10 mouse cellular contexts compared by ENCODE assay signal in genomic region chr12:94509855-94510254, GRCm38 (mm10).
DNase-seq lines count a peak whose midpoint lies in the region; ATAC-seq lines count a peak whose summit lies in the region.
"Had no signal": no experiment of that assay in that cellular context is flagged by ENCODE, and none has a peak within 500 bp of the region (broad histone marks: within the 10 kb centered on the region; RNA-seq: fewer than 3 reads in every experiment).

No protein-coding gene starts in this region.

- WGBS in kidney, embryonic 14.5 days: 37% methylated on average over 5 of the region's 5 CpGs
- WGBS in kidney, embryonic 16.5 days: 27% methylated on average over 5 of the region's 5 CpGs
- WGBS in hindbrain, embryonic 13.5 days: 33% methylated on average over 5 of the region's 5 CpGs

- DNase-seq in kidney, adult 8-10 months: peak; percentile 1 to 5
- peak; percentile 0 to 31 for DNase-seq in urinary bladder, postnatal 36 days (ENCODE audit: low spot score in 2 of 2)
- DNase-seq in urinary bladder, postnatal 10 days (ENCODE audit: low spot score): no peak
- DNase-seq in cerebellum, adult 9-10 months: no peak
- DNase-seq: heart, postnatal 4 days; thymus, adult 2 months had no signal

- no peaks in the 10 kb centered on the region for H3K27me3 ChIP-seq in kidney, embryonic 14.5 days (ENCODE audit: control insufficient read depth, insufficient read depth, low read length)
- no peaks in the 10 kb centered on the region for H3K27me3 ChIP-seq in kidney, embryonic 16.5 days (ENCODE audit: insufficient read depth, low read length)
- no peaks in the 10 kb centered on the region for H3K27me3 ChIP-seq in hindbrain, embryonic 13.5 days

- no peak; the same call in 1 of the 2 replicates for ATAC-seq in kidney, embryonic 14.5 days (ENCODE audit: low FRiP score, low TSS enrichment)
- ATAC-seq in kidney, embryonic 16.5 days (ENCODE audit: low FRiP score, low TSS enrichment): peak; percentile 51; the same call in 1 of the 2 replicates
- ATAC-seq in hindbrain, embryonic 13.5 days (ENCODE audit: low FRiP score): no peak
- no peak for ATAC-seq in activated CD4-positive, CD25-positive, alpha-beta regulatory T cell, adult 4 months

- H3K27ac ChIP-seq in kidney, embryonic 14.5 days (ENCODE audit: low read depth, low read length): no peak overlapping the region
- 0 out of 2 replicates have a peak overlapping the region, but pooled peaks have one; percentile 34 for H3K27ac ChIP-seq in kidney, embryonic 16.5 days (ENCODE audit: low read length)
- H3K27ac ChIP-seq in hindbrain, embryonic 13.5 days: no peak overlapping the region

- H3K36me3 ChIP-seq in kidney, embryonic 14.5 days (ENCODE audit: control insufficient read depth, insufficient read depth, low read length): no peaks in the 10 kb centered on the region
- H3K36me3 ChIP-seq in kidney, embryonic 16.5 days (ENCODE audit: insufficient read depth, low read length): no peaks in the 10 kb centered on the region
- H3K36me3 ChIP-seq in hindbrain, embryonic 13.5 days: no peaks in the 10 kb centered on the region

- H3K9me3 ChIP-seq in kidney, embryonic 14.5 days (ENCODE audit: control insufficient read depth, low read length): no peaks in the 10 kb centered on the region
- no peaks in the 10 kb centered on the region for H3K9me3 ChIP-seq in kidney, embryonic 16.5 days (ENCODE audit: low read length)
- no peaks in the 10 kb centered on the region for H3K9me3 ChIP-seq in hindbrain, embryonic 13.5 days

- no peak overlapping the region for H3K9ac ChIP-seq in kidney, embryonic 14.5 days (ENCODE audit: low read depth, low read length)
- H3K9ac ChIP-seq in kidney, embryonic 16.5 days (replicated peaks; ENCODE audit: low read length): no peak overlapping the region
- no peak overlapping the region for H3K9ac ChIP-seq in hindbrain, embryonic 13.5 days

- H3K4me1 ChIP-seq in kidney, embryonic 14.5 days (ENCODE audit: control insufficient read depth, insufficient read depth, low read length): 0 out of 2 replicates have a peak, but pooled peaks cover 3% of the 10 kb centered on the region
- H3K4me1 ChIP-seq in kidney, embryonic 16.5 days (ENCODE audit: insufficient read depth, low read length): 0 out of 2 replicates have a peak, but pooled peaks cover 4% of the 10 kb centered on the region
- no peaks in the 10 kb centered on the region for H3K4me1 ChIP-seq in hindbrain, embryonic 13.5 days (replicated peaks)

- H3K4me2 ChIP-seq in kidney, embryonic 14.5 days (replicated peaks; ENCODE audit: low read depth, low read length): no peak overlapping the region
- H3K4me2 ChIP-seq in kidney, embryonic 16.5 days (replicated peaks; ENCODE audit: low read depth, low read length): no peak overlapping the region
- no peak overlapping the region for H3K4me2 ChIP-seq in hindbrain, embryonic 13.5 days

- H3K4me3 ChIP-seq in kidney, embryonic 14.5 days (ENCODE audit: low read length): no peak overlapping the region
- H3K4me3 ChIP-seq in kidney, embryonic 16.5 days (ENCODE audit: low read length): no peak overlapping the region
- no peak overlapping the region for H3K4me3 ChIP-seq in hindbrain, embryonic 13.5 days

Comparison
In these comparisons a context has a peak if more than half of its experiments do, and no peak if none do; other contexts are left out.
1. DNase-seq: peak in kidney, adult 8-10 months (2 of 2) and urinary bladder, postnatal 36 days (2 of 2); none in urinary bladder, postnatal 10 days (single experiment) and cerebellum, adult 9-10 months (single experiment).